Mouse (Mus musculus): ENCODE results near the gene Pou6f2. TPM values are rescaled to one million over a fixed set of nuclear protein-coding genes. Genes with fewer than 3 reads are reported as not detected.

The Pou6f2 gene
- polyA plus RNA-seq, 1 experiment from 2014 or later = 0.26 TPM

GRCm38 (mm10) chr13:18323980-18324678, 73.4 kb downstream of the Pou6f2 start:
- Histone ChIP-seq H3K4me1 (replicated peaks; ENCODE audit: control insufficient read depth, insufficient read depth, low read length) (no peaks in the 10 kb centered on the region), H3K27me3 (replicated peaks; ENCODE audit: control insufficient read depth, insufficient read depth, low read length) (no peaks in the 10 kb centered on the region), H3K4me3 (ENCODE audit: low read depth, low read length) (no peak overlapping the region), H3K27ac (ENCODE audit: low read depth) (no peak overlapping the region), H3K9ac (ENCODE audit: low read length) (no peak overlapping the region), H3K9me3 (ENCODE audit: control insufficient read depth, low read length) (no peaks in the 10 kb centered on the region), H3K4me2 (ENCODE audit: low read length) (no peak overlapping the region), H3K36me3 (ENCODE audit: control insufficient read depth, insufficient read depth, low read length) (no peaks in the 10 kb centered on the region)
- ATAC-seq (replicated peaks; ENCODE audit: low FRiP score, low TSS enrichment, low read depth) (no peak), DNase-seq (ENCODE audit: low spot score) (no peak)
- 74% methylated on average over 6 of the region's 6 CpGs for whole genome bisulfite sequencing

GRCm38 (mm10) chr13:18323407-18323806, 74.1 kb downstream of the Pou6f2 start:
- Histone ChIP-seq H3K4me2 (ENCODE audit: low read length) (no peak overlapping the region), H3K4me3 (ENCODE audit: low read depth, low read length) (no peak overlapping the region), H3K9ac (ENCODE audit: low read length) (no peak overlapping the region), H3K27me3 (replicated peaks; ENCODE audit: control insufficient read depth, insufficient read depth, low read length) (no peaks in the 10 kb centered on the region), H3K27ac (ENCODE audit: low read depth) (no peak overlapping the region), H3K9me3 (ENCODE audit: control insufficient read depth, low read length) (no peaks in the 10 kb centered on the region), H3K36me3 (ENCODE audit: control insufficient read depth, insufficient read depth, low read length) (no peaks in the 10 kb centered on the region), H3K4me1 (replicated peaks; ENCODE audit: control insufficient read depth, insufficient read depth, low read length) (no peaks in the 10 kb centered on the region)
- 79% methylated on average over 8 of the region's 8 CpGs for WGBS
- DNase-seq (ENCODE audit: low spot score) = no peak
- no peak for ATAC-seq (replicated peaks; ENCODE audit: low FRiP score, low TSS enrichment, low read depth)

- DNase-seq (ENCODE audit: low spot score) = no peak
- Histone ChIP-seq H3K4me2 (ENCODE audit: low read length) (no peak overlapping the region), H3K27me3 (replicated peaks; ENCODE audit: control insufficient read depth, insufficient read depth, low read length) (no peaks in the 10 kb centered on the region), H3K9ac (ENCODE audit: low read length) (no peak overlapping the region), H3K4me1 (replicated peaks; ENCODE audit: control insufficient read depth, insufficient read depth, low read length) (0 out of 2 replicates have a peak, but pooled peaks cover 6% of the 10 kb centered on the region), H3K27ac (ENCODE audit: low read depth) (no peak overlapping the region), H3K4me3 (ENCODE audit: low read depth, low read length) (no peak overlapping the region), H3K36me3 (ENCODE audit: control insufficient read depth, insufficient read depth, low read length) (no peaks in the 10 kb centered on the region), H3K9me3 (ENCODE audit: control insufficient read depth, low read length) (no peaks in the 10 kb centered on the region)
- 84% methylated on average over 8 of the region's 8 CpGs for WGBS
- no peak for ATAC-seq (replicated peaks; ENCODE audit: low FRiP score, low TSS enrichment, low read depth)
Measured at GRCm38 (mm10) chr13:18312613-18313012, 84.9 kb downstream of the Pou6f2 start.

GRCm38 (mm10) chr13:18309024-18309423, 88.5 kb downstream of the Pou6f2 start:
- H3K4me3 ChIP-seq (ENCODE audit: low read depth, low read length) = no peak overlapping the region
- DNase-seq (ENCODE audit: low spot score) (no peak), ATAC-seq (replicated peaks; ENCODE audit: low FRiP score, low TSS enrichment, low read depth) (no peak)
- 0 out of 2 replicates have a peak, but pooled peaks cover 6% of the 10 kb centered on the region for H3K4me1 ChIP-seq (replicated peaks; ENCODE audit: control insufficient read depth, insufficient read depth, low read length)
- no peaks in the 10 kb centered on the region for H3K9me3 ChIP-seq (ENCODE audit: control insufficient read depth, low read length)
- no peak overlapping the region for H3K9ac ChIP-seq (ENCODE audit: low read length)
- 36% methylated on average over 7 of the region's 7 CpGs for WGBS
- no peaks in the 10 kb centered on the region for H3K36me3 ChIP-seq (ENCODE audit: control insufficient read depth, insufficient read depth, low read length)
- no peak overlapping the region for H3K27ac ChIP-seq (ENCODE audit: low read depth)
- no peak overlapping the region for H3K4me2 ChIP-seq (ENCODE audit: low read length)
- no peaks in the 10 kb centered on the region for H3K27me3 ChIP-seq (replicated peaks; ENCODE audit: control insufficient read depth, insufficient read depth, low read length)

- Histone ChIP-seq H3K4me1 (replicated peaks; ENCODE audit: control insufficient read depth, insufficient read depth, low read length) (0 out of 2 replicates have a peak, but pooled peaks cover 6% of the 10 kb centered on the region), H3K9ac (ENCODE audit: low read length) (no peak overlapping the region), H3K4me2 (ENCODE audit: low read length) (no peak overlapping the region), H3K27ac (ENCODE audit: low read depth) (no peak overlapping the region), H3K4me3 (ENCODE audit: low read depth, low read length) (no peak overlapping the region), H3K36me3 (ENCODE audit: control insufficient read depth, insufficient read depth, low read length) (no peaks in the 10 kb centered on the region), H3K9me3 (ENCODE audit: control insufficient read depth, low read length) (no peaks in the 10 kb centered on the region), H3K27me3 (replicated peaks; ENCODE audit: control insufficient read depth, insufficient read depth, low read length) (no peaks in the 10 kb centered on the region)
- no peak for DNase-seq (ENCODE audit: low spot score)
- no peak for ATAC-seq (replicated peaks; ENCODE audit: low FRiP score, low TSS enrichment, low read depth)
- 78% methylated on average over 7 of the region's 7 CpGs for WGBS
Measured at GRCm38 (mm10) chr13:18306506-18307145, 90.9 kb downstream of the Pou6f2 start.

- ATAC-seq (replicated peaks; ENCODE audit: low FRiP score, low TSS enrichment, low read depth) (no peak), DNase-seq (ENCODE audit: low spot score) (no peak)
- H3K36me3 ChIP-seq (ENCODE audit: control insufficient read depth, insufficient read depth, low read length) = no peaks in the 10 kb centered on the region
- no peaks in the 10 kb centered on the region for H3K9me3 ChIP-seq (ENCODE audit: control insufficient read depth, low read length)
- H3K4me2 ChIP-seq (ENCODE audit: low read length) = no peak overlapping the region
- no peaks in the 10 kb centered on the region for H3K27me3 ChIP-seq (replicated peaks; ENCODE audit: control insufficient read depth, insufficient read depth, low read length)
- H3K4me1 ChIP-seq (replicated peaks; ENCODE audit: control insufficient read depth, insufficient read depth, low read length) = no peaks in the 10 kb centered on the region
- no peak overlapping the region for H3K27ac ChIP-seq (ENCODE audit: low read depth)
- WGBS = 73% methylated on average over 1 of the region's 1 CpGs
- H3K9ac ChIP-seq (ENCODE audit: low read length) = no peak overlapping the region
- no peak overlapping the region for H3K4me3 ChIP-seq (ENCODE audit: low read depth, low read length)
Measured at GRCm38 (mm10) chr13:18299966-18300365, 97.5 kb downstream of the Pou6f2 start.

- Histone ChIP-seq H3K9ac (ENCODE audit: low read length) (no peak overlapping the region), H3K4me2 (ENCODE audit: low read length) (no peak overlapping the region), H3K27ac (ENCODE audit: low read depth) (no peak overlapping the region), H3K36me3 (ENCODE audit: control insufficient read depth, insufficient read depth, low read length) (no peaks in the 10 kb centered on the region), H3K9me3 (ENCODE audit: control insufficient read depth, low read length) (no peaks in the 10 kb centered on the region), H3K4me1 (replicated peaks; ENCODE audit: control insufficient read depth, insufficient read depth, low read length) (no peaks in the 10 kb centered on the region), H3K27me3 (replicated peaks; ENCODE audit: control insufficient read depth, insufficient read depth, low read length) (no peaks in the 10 kb centered on the region), H3K4me3 (ENCODE audit: low read depth, low read length) (no peak overlapping the region)
- 79% methylated on average over 1 of the region's 1 CpGs for WGBS
- DNase-seq (ENCODE audit: low spot score) = no peak
- no peak for ATAC-seq (replicated peaks; ENCODE audit: low FRiP score, low TSS enrichment, low read depth)
Measured at GRCm38 (mm10) chr13:18293438-18293837, 104.0 kb downstream of the Pou6f2 start.

- no peaks in the 10 kb centered on the region for H3K36me3 ChIP-seq (ENCODE audit: control insufficient read depth, insufficient read depth, low read length)
- H3K9me3 ChIP-seq (ENCODE audit: control insufficient read depth, low read length) = no peaks in the 10 kb centered on the region
- H3K4me2 ChIP-seq (ENCODE audit: low read length) = no peak overlapping the region
- no peak overlapping the region for H3K9ac ChIP-seq (ENCODE audit: low read length)
- no peaks in the 10 kb centered on the region for H3K27me3 ChIP-seq (replicated peaks; ENCODE audit: control insufficient read depth, insufficient read depth, low read length)
- H3K27ac ChIP-seq (ENCODE audit: low read depth) = no peak overlapping the region
- 53% methylated on average over 4 of the region's 4 CpGs for WGBS
- no peaks in the 10 kb centered on the region for H3K4me1 ChIP-seq (replicated peaks; ENCODE audit: control insufficient read depth, insufficient read depth, low read length)
- ATAC-seq (replicated peaks; ENCODE audit: low FRiP score, low TSS enrichment, low read depth) (no peak), DNase-seq (ENCODE audit: low spot score) (no peak)
- H3K4me3 ChIP-seq (ENCODE audit: low read depth, low read length) = no peak overlapping the region
Measured at GRCm38 (mm10) chr13:18290253-18290914, 107.1 kb downstream of the Pou6f2 start.

Data from intestine, embryonic 14.5 days (tissue).